Mouse (Mus musculus) MEL-GATA-1-ER (cell line): ENCODE measurements around the gene Myo15.
"Not testable (repeated sequence)": the region's sequence is repeated elsewhere in the genome, so short reads cannot be mapped to it uniquely, and the experiment has no call there.

Experiments used
- DNase-seq: peaks from one replicate; pipeline ENCODE4 v3.0.0-alpha.2; 2012; ENCODE audit warnings: low read depth; ENCODE audit errors: extremely low read depth

Gene Myo15

GRCm38 (mm10) chr11:60545433-60545832 lies 76.3 kb downstream of the Myo15 start:
- no peak for DNase-seq

GRCm38 (mm10) chr11:60548112-60548511 lies 79.0 kb downstream of the Myo15 start:
- DNase-seq: no peak

- no peak for DNase-seq
Observed at GRCm38 (mm10) chr11:60553091-60553490, 84.0 kb downstream of the Myo15 start.

- DNase-seq: no peak
Observed at GRCm38 (mm10) chr11:60557675-60558074, 88.5 kb downstream of the Myo15 start.

- DNase-seq: peak; percentile 39
Observed at GRCm38 (mm10) chr11:60559342-60559741, 90.2 kb downstream of the Myo15 start.

DNA sequence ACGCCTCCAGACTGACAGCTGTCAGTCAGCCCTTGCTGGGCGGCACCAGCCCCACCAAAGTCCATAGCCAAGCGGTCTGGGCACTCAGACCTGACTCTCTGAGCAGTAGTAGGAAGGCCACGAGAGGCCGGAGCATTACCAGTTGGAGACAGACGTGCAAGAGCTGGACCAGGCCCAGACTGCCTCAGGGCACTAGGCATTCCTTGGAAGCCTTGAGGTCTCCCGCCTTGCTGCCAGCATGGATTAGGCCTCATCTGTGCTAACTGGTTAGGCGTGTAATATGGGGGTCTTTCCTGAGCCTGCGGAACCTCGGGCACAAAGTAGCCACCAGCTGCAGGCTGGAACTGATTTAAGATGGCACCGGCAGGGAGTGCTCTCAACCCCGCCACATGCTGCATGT lies 104.9 kb downstream of the Myo15 start:
- not testable (repeated sequence) for DNase-seq
